Mouse (Mus musculus) midbrain, embryonic 12.5 days (tissue): Measurements from ENCODE around the gene Gm10477. TPM values are rescaled to one million over a fixed set of nuclear protein-coding genes. Genes with fewer than 3 reads are reported as not detected.
"Not testable (repeated sequence)": the region's sequence is repeated elsewhere in the genome, so short reads cannot be mapped to it uniquely, and the experiment has no call there.

Experiments
- ATAC-seq: fragments of 200-750 bp; cut with Nextera tagmentation; 2 replicates; pipeline ENCODE4 v1.8.0; 2017; ENCODE audit warnings: low read depth, moderate TSS enrichment, moderate library complexity; ENCODE audit not compliant: low FRiP score
- H3K27ac ChIP-seq: fragments of 300-500 bp; sonication (generic); replicated peaks from 2 replicates; pipeline ENCODE4 v1.5.1; 2016; ENCODE audit warnings: mild to moderate bottlenecking
- H3K27me3 ChIP-seq: fragments of 300-500 bp; sonication (generic); 2 replicates; pipeline ENCODE4 v1.6.1; 2016; ENCODE audit warnings: mild to moderate bottlenecking
- H3K36me3 ChIP-seq: fragments of 300-500 bp; sonication (generic); 2 replicates; pipeline ENCODE4 v1.6.1; 2016
- H3K4me1 ChIP-seq: fragments of 300-500 bp; sonication (generic); 2 replicates; pipeline ENCODE4 v1.6.1; 2016
- H3K4me2 ChIP-seq: fragments of 300-500 bp; sonication (generic); replicated peaks from 2 replicates; pipeline ENCODE4 v1.6.1; 2016; ENCODE audit warnings: mild to moderate bottlenecking, moderate library complexity
- H3K4me3 ChIP-seq: fragments of 300-500 bp; sonication (generic); 2 replicates; pipeline ENCODE4 v1.5.1; 2016; ENCODE audit warnings: mild to moderate bottlenecking
- H3K9ac ChIP-seq: fragments of 300-500 bp; sonication (generic); replicated peaks from 2 replicates; pipeline ENCODE4 v1.6.1; 2016; ENCODE audit warnings: mild to moderate bottlenecking, moderate library complexity
- H3K9me3 ChIP-seq: fragments of 300-500 bp; sonication (generic); 2 replicates; pipeline ENCODE4 v1.6.1; 2016; ENCODE audit warnings: mild to moderate bottlenecking
- WGBS: fragments of 180-500 bp; shearing (Covaris S2); methylation state at CpG from one replicate; pipeline ENCODE4 v1.1.7; 2016; 5-methylcytosine and 5-hydroxymethylcytosine counted together
- polyA plus RNA-seq: library from polyadenylated mRNA; unstranded; fragments of >200 nt; fragmentation: Nextera tagmentation; extraction: Ambion mirVana; gene quantifications from 2 replicates; pipeline ENCODE4 v1.2.1, GENCODE M21; 2016

Gene Gm10477
- polyA plus RNA-seq: not detected in 2 replicates

- ATAC-seq, H3K9me3 ChIP-seq, H3K36me3 ChIP-seq, H3K27me3 ChIP-seq, H3K27ac ChIP-seq, H3K4me1 ChIP-seq, H3K4me2 ChIP-seq, H3K4me3 ChIP-seq, H3K9ac ChIP-seq: not testable (repeated sequence)
- WGBS: 88% methylated on average over 6 of the region's 6 CpGs
Observed at GRCm38 (mm10) chrX:56524442-56524841, at the start of gene Gm10477. TSS of gene Gm10477 (plus strand) at chrX:56524742.

- Histone ChIP-seq H3K9ac (no peak overlapping the region), H3K27ac (no peak overlapping the region), H3K27me3 (no peaks in the 10 kb centered on the region), H3K36me3 (0 out of 2 replicates have a peak, but pooled peaks cover 3% of the 10 kb centered on the region), H3K9me3 (no peaks in the 10 kb centered on the region), H3K4me3 (no peak overlapping the region), H3K4me1 (no peaks in the 10 kb centered on the region), H3K4me2 (no peak overlapping the region)
- ATAC-seq: no peak
- WGBS: 86% methylated on average over 3 of the region's 3 CpGs
Observed at GRCm38 (mm10) chrX:56477553-56477952, 47.0 kb upstream of the Gm10477 start.

GRCm38 (mm10) chrX:56481906-56482305, 42.6 kb upstream of the Gm10477 start:
- ATAC-seq: 0 out of 2 replicates have a peak, but pooled peaks have one; percentile 41
- Histone ChIP-seq H3K9me3 (no peaks in the 10 kb centered on the region), H3K27ac (no peak overlapping the region), H3K27me3 (no peaks in the 10 kb centered on the region), H3K9ac (no peak overlapping the region), H3K36me3 (peaks cover 7% of the 10 kb centered on the region; the same call in 1 of the 2 replicates), H3K4me2 (no peak overlapping the region), H3K4me1 (no peaks in the 10 kb centered on the region), H3K4me3 (no peak overlapping the region)
- WGBS: 67% methylated on average over 3 of the region's 3 CpGs

GRCm38 (mm10) chrX:56489758-56490157, 34.8 kb upstream of the Gm10477 start:
- ATAC-seq: no peak
- no peak overlapping the region for H3K9ac ChIP-seq
- no peaks in the 10 kb centered on the region for H3K27me3 ChIP-seq
- WGBS: 29% methylated on average over 1 of the region's 1 CpGs
- no peaks in the 10 kb centered on the region for H3K4me1 ChIP-seq
- H3K4me2 ChIP-seq: no peak overlapping the region
- H3K36me3 ChIP-seq: no peaks in the 10 kb centered on the region
- H3K9me3 ChIP-seq: no peaks in the 10 kb centered on the region
- H3K27ac ChIP-seq: no peak overlapping the region
- H3K4me3 ChIP-seq: no peak overlapping the region

GRCm38 (mm10) chrX:56497241-56497640, 27.3 kb upstream of the Gm10477 start:
- Histone ChIP-seq H3K4me1 (no peaks in the 10 kb centered on the region), H3K4me3 (no peak overlapping the region), H3K9ac (no peak overlapping the region), H3K36me3 (peaks cover 6% of the 10 kb centered on the region; the same call in 1 of the 2 replicates), H3K27ac (no peak overlapping the region), H3K27me3 (no peaks in the 10 kb centered on the region), H3K9me3 (no peaks in the 10 kb centered on the region), H3K4me2 (no peak overlapping the region)
- 84% methylated on average over 7 of the region's 7 CpGs for WGBS
- ATAC-seq: no peak

GRCm38 (mm10) chrX:56531266-56531665, 6.7 kb downstream of the Gm10477 start:
- no peak; the same call in 1 of the 2 replicates for ATAC-seq
- no peaks in the 10 kb centered on the region for H3K36me3 ChIP-seq
- H3K27ac ChIP-seq: no peak overlapping the region
- no peaks in the 10 kb centered on the region for H3K27me3 ChIP-seq
- no peak overlapping the region for H3K4me3 ChIP-seq
- no peaks in the 10 kb centered on the region for H3K4me1 ChIP-seq
- H3K9ac ChIP-seq: no peak overlapping the region
- no peaks in the 10 kb centered on the region for H3K9me3 ChIP-seq
- H3K4me2 ChIP-seq: no peak overlapping the region
- 18% methylated on average over 3 of the region's 3 CpGs for WGBS

GRCm38 (mm10) chrX:56537162-56537561, 12.6 kb downstream of the Gm10477 start:
- WGBS: 58% methylated on average over 4 of the region's 4 CpGs
- Histone ChIP-seq H3K4me3 (no peak overlapping the region), H3K36me3 (no peaks in the 10 kb centered on the region), H3K27ac (no peak overlapping the region), H3K9ac (no peak overlapping the region), H3K27me3 (no peaks in the 10 kb centered on the region), H3K4me2 (no peak overlapping the region), H3K4me1 (no peaks in the 10 kb centered on the region), H3K9me3 (no peaks in the 10 kb centered on the region)
- ATAC-seq: no peak

- H3K36me3 ChIP-seq: no peaks in the 10 kb centered on the region
- 82% methylated on average over 7 of the region's 7 CpGs for WGBS
Observed at GRCm38 (mm10) chrX:56549506-56549905, 25.0 kb downstream of the Gm10477 start, which contains the start of gene Gm648. TSS of gene Gm648 (minus strand) at chrX:56549606.

GRCm38 (mm10) chrX:56553584-56553983, 29.0 kb downstream of the Gm10477 start:
- Histone ChIP-seq H3K9me3 (no peaks in the 10 kb centered on the region), H3K27ac (no peak overlapping the region), H3K27me3 (no peaks in the 10 kb centered on the region), H3K4me3 (no peak overlapping the region), H3K9ac (no peak overlapping the region), H3K36me3 (no peaks in the 10 kb centered on the region), H3K4me2 (no peak overlapping the region), H3K4me1 (no peaks in the 10 kb centered on the region)
- 78% methylated on average over 3 of the region's 3 CpGs for WGBS
- no peak for ATAC-seq

More at GRCm38 (mm10) chrX:56549506-56549905, 25.0 kb downstream of the Gm10477 start, which contains the start of gene Gm648:
- H3K4me3 ChIP-seq: no peak within 1 kb of the TSS
- no peaks in the 10 kb centered on the region for H3K9me3 ChIP-seq
- H3K9ac ChIP-seq: no peak within 1 kb of the TSS
- no peaks in the 10 kb centered on the region for H3K4me1 ChIP-seq
- ATAC-seq: no peak
- H3K27ac ChIP-seq: no peak within 1 kb of the TSS
- H3K4me2 ChIP-seq: no peak within 1 kb of the TSS
- no peaks in the 10 kb centered on the region for H3K27me3 ChIP-seq

GRCm38 (mm10) chrX:56572465-56572864, 47.9 kb downstream of the Gm10477 start:
- 21% methylated on average over 6 of the region's 6 CpGs for WGBS
- H3K4me2 ChIP-seq: no peak overlapping the region
- H3K4me3 ChIP-seq: no peak overlapping the region
- H3K9ac ChIP-seq: no peak overlapping the region
- no peaks in the 10 kb centered on the region for H3K36me3 ChIP-seq
- H3K27ac ChIP-seq: no peak overlapping the region
- ATAC-seq: no peak
- H3K9me3 ChIP-seq: no peaks in the 10 kb centered on the region
- no peaks in the 10 kb centered on the region for H3K4me1 ChIP-seq
- no peaks in the 10 kb centered on the region for H3K27me3 ChIP-seq

Other genes with a start within 250 kb of the Gm10477 start
- 5.6 and 6.2 TPM in 2 replicates for gene Zfp449, start 178.3 kb upstream of the Gm10477 start, polyA plus RNA-seq
- gene Smim10l2a, start 150.2 kb upstream of the Gm10477 start, polyA plus RNA-seq: 5.1 and 5.6 TPM in 2 replicates
- gene Gm2174, start 76.8 kb upstream of the Gm10477 start, polyA plus RNA-seq: 0.85 TPM in 1 of 2 replicates, not detected in the other
- 28.3 and 28.6 TPM in 2 replicates for gene Ints6l, start 69.9 kb upstream of the Gm10477 start, polyA plus RNA-seq
- 0.18 TPM in 1 of 2 replicates, not detected in the other for gene Gm648, start 24.9 kb downstream of the Gm10477 start, polyA plus RNA-seq
- gene Mmgt1, start 73.3 kb downstream of the Gm10477 start, polyA plus RNA-seq: 52.7 and 53.0 TPM in 2 replicates
- 30.2 and 37.2 TPM in 2 replicates for gene Slc9a6, start 85.0 kb downstream of the Gm10477 start, polyA plus RNA-seq
- gene Fhl1, start 207.0 kb downstream of the Gm10477 start, polyA plus RNA-seq: 65.7 and 74.7 TPM in 2 replicates